Mouse (Mus musculus) heart, embryonic 16.5 days (tissue): ENCODE data around the gene Plekha7. TPM values are rescaled to one million over a fixed set of nuclear protein-coding genes. Genes with fewer than 3 reads are reported as not detected.

Experiments
- ATAC-seq: fragments of 200-750 bp; cut with Nextera tagmentation; replicated peaks from 2 replicates; pipeline ENCODE4 v1.8.0; 2017; ENCODE audit warnings: moderate number of reproducible peaks; ENCODE audit not compliant: insufficient read depth, low FRiP score; ENCODE audit errors: extremely low read depth
- H3K27ac ChIP-seq: fragments of 300-500 bp; sonication (generic); 2 replicates; pipeline ENCODE4 v1.5.1; 2014; ENCODE audit warnings: mild to moderate bottlenecking, low read length, control low read depth, moderate library complexity
- H3K27me3 ChIP-seq: fragments of 300-500 bp; sonication (generic); 2 replicates; pipeline ENCODE4 v1.6.1; 2014; ENCODE audit warnings: low read length, mixed read lengths; ENCODE audit not compliant: control insufficient read depth, insufficient read depth
- H3K36me3 ChIP-seq: fragments of 300-500 bp; sonication (generic); 2 replicates; pipeline ENCODE4 v1.6.1; 2014; ENCODE audit not compliant: control insufficient read depth, insufficient read depth
- H3K4me1 ChIP-seq: fragments of 300-500 bp; sonication (generic); 2 replicates; pipeline ENCODE4 v1.6.1; 2014; ENCODE audit warnings: low read length, mixed read lengths; ENCODE audit not compliant: control insufficient read depth, insufficient read depth
- H3K4me2 ChIP-seq: fragments of 300-500 bp; sonication (generic); 2 replicates; pipeline ENCODE4 v1.6.1; 2014; ENCODE audit warnings: low read depth, mild to moderate bottlenecking, control low read depth, low read length
- H3K4me3 ChIP-seq: fragments of 300-500 bp; sonication (generic); 2 replicates; pipeline ENCODE4 v1.5.1; 2014; ENCODE audit warnings: mild to moderate bottlenecking, control low read depth, low read length
- H3K9ac ChIP-seq: fragments of 300-500 bp; sonication (generic); 2 replicates; pipeline ENCODE4 v1.6.1; 2014; ENCODE audit warnings: low read length, control low read depth
- H3K9me3 ChIP-seq: fragments of 300-500 bp; sonication (generic); replicated peaks from 2 replicates; pipeline ENCODE4 v1.6.1; 2016; ENCODE audit warnings: low read length; ENCODE audit not compliant: control insufficient read depth
- WGBS: fragments of 180-500 bp; shearing (Covaris S2); extraction: QIAGEN DNeasy Blood & Tissue Kit; methylation state at CpG from one replicate; pipeline ENCODE4 v1.1.7; 2014; 5-methylcytosine and 5-hydroxymethylcytosine counted together
- polyA plus RNA-seq: library from polyadenylated mRNA; unstranded; fragments of >200 nt; fragmentation: Nextera tagmentation; extraction: Ambion mirVana; gene quantifications from 2 replicates; pipeline ENCODE4 v1.2.1, GENCODE M21; 2015

The Plekha7 gene
- polyA plus RNA-seq, 1 experiment from 2014 or later, result 44.5 TPM

GRCm38 (mm10) chr7:116285216-116285615, 23.0 kb downstream of the Plekha7 start:
- ATAC-seq, result no peak
- Histone ChIP-seq H3K4me1 (peaks cover 22% of the 10 kb centered on the region), H3K9ac (no peak overlapping the region), H3K36me3 (no peaks in the 10 kb centered on the region), H3K4me2 (no peak overlapping the region), H3K27ac (no peak overlapping the region), H3K4me3 (no peak overlapping the region), H3K27me3 (no peaks in the 10 kb centered on the region), H3K9me3 (no peaks in the 10 kb centered on the region)
- 81% methylated on average over 1 of the region's 1 CpGs for WGBS

DNA sequence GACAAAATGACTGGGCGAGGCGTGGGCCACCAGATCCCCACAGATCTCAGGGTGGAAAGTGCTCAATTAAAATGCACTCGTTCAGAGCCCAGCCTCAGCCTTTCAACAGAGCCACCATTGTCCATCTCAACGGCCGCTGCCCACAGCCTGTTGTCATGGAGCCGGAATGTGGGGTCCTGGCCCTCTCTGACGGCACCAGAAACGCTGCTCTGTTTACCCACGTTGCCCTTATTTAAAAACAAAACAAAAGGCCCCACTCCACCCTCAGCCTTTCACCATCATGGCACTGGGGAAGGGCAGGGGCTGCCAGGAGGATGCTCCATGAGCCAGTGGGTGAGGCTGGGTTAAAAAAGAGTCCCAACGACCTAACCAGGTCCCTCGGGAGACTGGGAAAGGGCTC, 25.4 kb downstream of the Plekha7 start:
- Histone ChIP-seq H3K4me2 (no peak overlapping the region), H3K27ac (no peak overlapping the region)
- ATAC-seq, result no peak

GRCm38 (mm10) chr7:116280126-116280525, 28.1 kb downstream of the Plekha7 start:
- Histone ChIP-seq H3K4me3 (no peak overlapping the region), H3K27me3 (no peaks in the 10 kb centered on the region), H3K9ac (no peak overlapping the region), H3K9me3 (no peaks in the 10 kb centered on the region), H3K27ac (no peak overlapping the region), H3K4me2 (no peak overlapping the region), H3K4me1 (no peaks in the 10 kb centered on the region), H3K36me3 (no peaks in the 10 kb centered on the region)
- ATAC-seq, result no peak
- WGBS, result 67% methylated on average over 5 of the region's 5 CpGs

More for the DNA sequence above, 25.4 kb downstream of the Plekha7 start:
- Histone ChIP-seq H3K36me3 (no peaks in the 10 kb centered on the region), H3K9ac (no peak overlapping the region), H3K9me3 (no peaks in the 10 kb centered on the region), H3K4me3 (no peak overlapping the region), H3K27me3 (no peaks in the 10 kb centered on the region), H3K4me1 (peaks cover 17% of the 10 kb centered on the region)
- 60% methylated on average over 11 of the region's 11 CpGs for WGBS

DNA sequence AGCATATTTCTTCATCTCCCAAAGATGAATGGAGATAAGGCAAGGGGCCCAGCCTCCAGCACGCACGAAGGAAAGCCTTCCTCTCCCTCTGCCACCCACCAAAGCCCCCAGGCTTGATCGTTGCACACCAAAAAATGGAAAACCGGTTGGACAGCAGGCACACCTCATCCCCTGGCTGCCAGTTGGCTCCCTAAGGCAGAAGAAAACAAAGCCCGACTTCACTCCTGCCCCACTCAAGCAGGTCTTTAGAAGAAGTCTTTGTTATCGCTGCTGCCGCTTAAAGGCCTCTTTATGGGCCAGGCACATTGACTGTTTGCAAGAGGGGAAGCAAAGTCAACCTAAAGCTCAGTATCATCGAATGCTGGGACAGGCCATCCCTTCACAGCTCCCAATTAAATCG, 29.9 kb downstream of the Plekha7 start:
- Histone ChIP-seq H3K27me3 (no peaks in the 10 kb centered on the region), H3K36me3 (no peaks in the 10 kb centered on the region), H3K9me3 (no peaks in the 10 kb centered on the region), H3K4me1 (no peaks in the 10 kb centered on the region), H3K4me2 (no peak overlapping the region), H3K4me3 (no peak overlapping the region), H3K9ac (no peak overlapping the region), H3K27ac (no peak overlapping the region)
- 75% methylated on average over 9 of the region's 9 CpGs for WGBS
- no peak for ATAC-seq

GRCm38 (mm10) chr7:116276315-116276714, 31.9 kb downstream of the Plekha7 start:
- Histone ChIP-seq H3K4me1 (no peaks in the 10 kb centered on the region), H3K4me2 (no peak overlapping the region), H3K27ac (no peak overlapping the region), H3K27me3 (no peaks in the 10 kb centered on the region), H3K9ac (no peak overlapping the region), H3K9me3 (no peaks in the 10 kb centered on the region), H3K4me3 (no peak overlapping the region), H3K36me3 (no peaks in the 10 kb centered on the region)
- no peak for ATAC-seq

- H3K4me2 ChIP-seq, result no peak overlapping the region
- H3K4me1 ChIP-seq, result peaks cover 4% of the 10 kb centered on the region
- H3K4me3 ChIP-seq, result no peak overlapping the region
- H3K9ac ChIP-seq, result no peak overlapping the region
- WGBS, result 90% methylated on average over 6 of the region's 6 CpGs
- no peak overlapping the region for H3K27ac ChIP-seq
- H3K36me3 ChIP-seq, result no peaks in the 10 kb centered on the region
- H3K9me3 ChIP-seq, result no peaks in the 10 kb centered on the region
- no peaks in the 10 kb centered on the region for H3K27me3 ChIP-seq
- no peak for ATAC-seq
These were observed 35.1 kb downstream of the Plekha7 start for GRCm38 (mm10) chr7:116273111-116273510.

- no peak overlapping the region for H3K4me3 ChIP-seq
- peaks cover 9% of the 10 kb centered on the region for H3K4me1 ChIP-seq
- no peak overlapping the region for H3K4me2 ChIP-seq
- no peak for ATAC-seq
- H3K27me3 ChIP-seq, result no peaks in the 10 kb centered on the region
- H3K27ac ChIP-seq, result no peak overlapping the region
- H3K9ac ChIP-seq, result no peak overlapping the region
- WGBS, result 80% methylated on average over 6 of the region's 6 CpGs
- no peaks in the 10 kb centered on the region for H3K36me3 ChIP-seq
- no peaks in the 10 kb centered on the region for H3K9me3 ChIP-seq
These were observed 38.6 kb downstream of the Plekha7 start for GRCm38 (mm10) chr7:116269501-116269995.

- WGBS, result 26% methylated on average over 13 of the region's 13 CpGs
- H3K4me1 ChIP-seq, result peaks cover 9% of the 10 kb centered on the region
- no peaks in the 10 kb centered on the region for H3K9me3 ChIP-seq
- H3K4me3 ChIP-seq, result no peak overlapping the region
- peak overlapping the region; percentile 6; the same call in 1 of the 2 replicates for H3K4me2 ChIP-seq
- H3K27ac ChIP-seq, result no peak overlapping the region
- ATAC-seq, result 0 out of 2 replicates have a peak, but pooled peaks have one; percentile 46
- no peaks in the 10 kb centered on the region for H3K36me3 ChIP-seq
- H3K27me3 ChIP-seq, result no peaks in the 10 kb centered on the region
- H3K9ac ChIP-seq, result 0 out of 2 replicates have a peak overlapping the region, but pooled peaks have one; percentile 38
These were observed 39.9 kb downstream of the Plekha7 start for GRCm38 (mm10) chr7:116268113-116268926.

DNA sequence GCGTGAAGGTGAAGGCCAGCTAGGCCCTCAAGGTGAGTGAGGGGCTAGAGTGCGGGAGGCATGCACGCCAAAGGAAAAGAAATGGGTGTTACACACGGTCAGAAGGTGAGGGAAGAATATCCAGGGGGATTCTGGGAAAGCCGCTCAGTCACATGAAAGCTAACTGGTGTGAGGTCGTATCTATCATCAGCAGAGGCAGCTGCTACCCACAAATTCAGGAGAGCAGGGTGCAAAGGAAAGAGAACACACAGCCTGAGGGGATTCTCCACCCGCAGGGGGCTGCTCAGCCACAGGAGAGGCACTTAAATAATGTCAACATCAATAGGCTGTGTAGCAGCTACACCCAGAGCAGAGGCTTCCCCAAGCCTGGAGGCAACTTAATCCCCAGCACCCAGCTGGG, 44.9 kb downstream of the Plekha7 start:
- no peak overlapping the region for H3K9ac ChIP-seq
- H3K4me1 ChIP-seq, result peaks cover 17% of the 10 kb centered on the region
- no peak for ATAC-seq
- no peaks in the 10 kb centered on the region for H3K27me3 ChIP-seq
- no peak overlapping the region for H3K4me2 ChIP-seq
- no peak overlapping the region for H3K27ac ChIP-seq
- WGBS, result 72% methylated on average over 7 of the region's 7 CpGs
- no peaks in the 10 kb centered on the region for H3K9me3 ChIP-seq
- no peak overlapping the region for H3K4me3 ChIP-seq
- no peaks in the 10 kb centered on the region for H3K36me3 ChIP-seq
